Mouse (Mus musculus) cerebellum, postnatal 14 days (tissue): Measurements from ENCODE around the gene Ankrd44.

Experiments used
- DNase-seq, 2 experiments: peaks; one replicate each; pipeline ENCODE4 v3.0.0; 2021; ENCODE audit warnings: mixed read lengths in 2 of 2

The Ankrd44 gene

GRCm38 (mm10) chr1:54882856-54883467 is 43.2 kb downstream of the Ankrd44 start:
- no peak for DNase-seq

- DNase-seq, result no peak
These were observed 44.7 kb downstream of the Ankrd44 start for GRCm38 (mm10) chr1:54881523-54881922.

GRCm38 (mm10) chr1:54877423-54878073 is 48.6 kb downstream of the Ankrd44 start:
- no peak for DNase-seq

- DNase-seq, result no peak
These were observed 49.2 kb downstream of the Ankrd44 start for GRCm38 (mm10) chr1:54877014-54877413.

- no peak for DNase-seq
These were observed 52.1 kb downstream of the Ankrd44 start for GRCm38 (mm10) chr1:54874094-54874493.

GRCm38 (mm10) chr1:54872857-54873616 is 53.1 kb downstream of the Ankrd44 start:
- DNase-seq, result no peak

GRCm38 (mm10) chr1:54871321-54871720 is 54.9 kb downstream of the Ankrd44 start:
- no peak for DNase-seq

GRCm38 (mm10) chr1:54870634-54871033 is 55.6 kb downstream of the Ankrd44 start:
- DNase-seq, result no peak

- no peak for DNase-seq
These were observed 59.0 kb downstream of the Ankrd44 start for GRCm38 (mm10) chr1:54867226-54867625.

GRCm38 (mm10) chr1:54866131-54866530 is 60.1 kb downstream of the Ankrd44 start:
- DNase-seq, result no peak

GRCm38 (mm10) chr1:54864928-54865652 is 61.1 kb downstream of the Ankrd44 start:
- DNase-seq, result no peak

GRCm38 (mm10) chr1:54860361-54860760 is 65.8 kb downstream of the Ankrd44 start:
- DNase-seq, result no peak

- peak; percentile 43 to 50 for DNase-seq
These were observed 66.3 kb downstream of the Ankrd44 start for GRCm38 (mm10) chr1:54859876-54860275.

GRCm38 (mm10) chr1:54858898-54859297 is 67.3 kb downstream of the Ankrd44 start:
- no peak for DNase-seq

GRCm38 (mm10) chr1:54856502-54856901 is 69.7 kb downstream of the Ankrd44 start:
- DNase-seq, result no peak

GRCm38 (mm10) chr1:54855970-54856369 is 70.2 kb downstream of the Ankrd44 start:
- DNase-seq, result no peak

GRCm38 (mm10) chr1:54854388-54854787 is 71.8 kb downstream of the Ankrd44 start:
- DNase-seq, result no peak

GRCm38 (mm10) chr1:54853311-54854000 is 72.7 kb downstream of the Ankrd44 start:
- DNase-seq, result peak; percentile 27 to 38

- no peak for DNase-seq
These were observed 74.6 kb downstream of the Ankrd44 start for GRCm38 (mm10) chr1:54851610-54852009.

- no peak for DNase-seq
These were observed 76.1 kb downstream of the Ankrd44 start for GRCm38 (mm10) chr1:54850077-54850476.

- DNase-seq, result no peak
These were observed 78.9 kb downstream of the Ankrd44 start for GRCm38 (mm10) chr1:54847238-54847637.

- DNase-seq, result no peak
These were observed 79.7 kb downstream of the Ankrd44 start for GRCm38 (mm10) chr1:54846346-54847000.
